Mouse (Mus musculus) liver, embryonic 14.5 days (tissue): ENCODE measurements around the gene Jph3. TPM values are rescaled to one million over a fixed set of nuclear protein-coding genes. Genes with fewer than 3 reads are reported as not detected.

Experiments
- ATAC-seq: fragments of 200-750 bp; cut with Nextera tagmentation; 2 replicates; pipeline ENCODE4 v1.8.0; 2017; ENCODE audit warnings: moderate number of reproducible peaks, mild to moderate bottlenecking, moderate library complexity; ENCODE audit not compliant: insufficient read depth
- DNase-seq, 3 experiments: peaks; one replicate each; pipeline ENCODE4 v3.0.0-alpha.2; 2012 to 2013; ENCODE audit warnings: low read depth in 3 of 3, low spot score in 3 of 3
- H3K27ac ChIP-seq: fragments of 300-500 bp; sonication (generic); 2 replicates; pipeline ENCODE4 v1.5.1; 2014; ENCODE audit warnings: moderate library complexity, mild to moderate bottlenecking, control low read depth, inconsistent platforms
- H3K27me3 ChIP-seq: fragments of 300-500 bp; sonication (generic); 2 replicates; pipeline ENCODE4 v1.6.1; 2014; ENCODE audit warnings: mild to moderate bottlenecking, low read length, moderate library complexity; ENCODE audit not compliant: control insufficient read depth, insufficient read depth
- H3K36me3 ChIP-seq: fragments of 300-500 bp; sonication (generic); replicated peaks from 2 replicates; pipeline ENCODE4 v1.6.1; 2014; ENCODE audit warnings: low read depth; ENCODE audit not compliant: control insufficient read depth, insufficient read depth
- H3K4me1 ChIP-seq, 2 experiments: fragments of 200-500 bp in 1 of 2; fragments of 300-500 bp in 1 of 2; sonication (generic) in 1 of 2; replicated peaks; 2 replicates each; pipeline ENCODE4 v1.6.1; 2012 to 2014; ENCODE audit warnings: antibody characterized with exemption in 1 of 2, inconsistent platforms in 1 of 2, low read length in 1 of 2; ENCODE audit not compliant: control insufficient read depth in 2 of 2, insufficient read depth in 2 of 2
- H3K4me2 ChIP-seq: fragments of 300-500 bp; sonication (generic); 2 replicates; pipeline ENCODE4 v1.6.1; 2014; ENCODE audit warnings: low read depth, mild to moderate bottlenecking, control low read depth, moderate library complexity
- H3K4me3 ChIP-seq, 2 experiments: fragments of 200-500 bp in 1 of 2; fragments of 300-500 bp in 1 of 2; sonication (generic) in 1 of 2; 2 replicates each; pipeline ENCODE4 v1.5.1; 2012 to 2014; ENCODE audit warnings: low read depth in 2 of 2, low read length in 2 of 2, mild to moderate bottlenecking in 2 of 2, control low read depth in 1 of 2, inconsistent platforms in 1 of 2, moderate library complexity in 1 of 2; ENCODE audit not compliant: insufficient read depth in 1 of 2
- H3K9ac ChIP-seq: fragments of 300-500 bp; sonication (generic); replicated peaks from 2 replicates; pipeline ENCODE4 v1.6.1; 2014; ENCODE audit warnings: mild to moderate bottlenecking, control low read depth, moderate library complexity
- H3K9me3 ChIP-seq: fragments of 300-500 bp; sonication (generic); 2 replicates; pipeline ENCODE4 v1.6.1; 2016; ENCODE audit warnings: low read length, mixed read lengths; ENCODE audit not compliant: control insufficient read depth
- CTCF ChIP-seq: IDR thresholded peaks from 2 replicates; pipeline ENCODE4 v1.5.1; 2016; ENCODE audit warnings: antibody characterized with exemption, low read depth, control low read depth
- EP300 ChIP-seq: IDR thresholded peaks from 2 replicates; pipeline ENCODE4 v1.6.1; 2016; ENCODE audit warnings: antibody characterized with exemption, low read depth
- WGBS: fragments of 180-500 bp; shearing (Covaris S2); extraction: QIAGEN DNeasy Blood & Tissue Kit; methylation state at CpG from one replicate; pipeline ENCODE4 v1.1.7; 2014; ENCODE audit not compliant: insufficient replicate concordance; 5-methylcytosine and 5-hydroxymethylcytosine counted together
- polyA plus RNA-seq, 2 experiments: library from polyadenylated mRNA; depleted of rRNA in 1 of 2; stranded (reverse) in 1 of 2; unstranded in 1 of 2; fragments of >200 nt; fragmentation: Nextera tagmentation in 1 of 2; extraction: Ambion mirVana in 1 of 2; gene quantifications; 2 replicates each; pipeline versions ENCODE4 v1.2.1 to v1.2.3; 2012 to 2014

Gene Jph3
- polyA plus RNA-seq, 2 experiments: not detected

GRCm38 (mm10) chr8:121821770-121822169 is 92.3 kb downstream of the Jph3 start:
- H3K27ac ChIP-seq: no peak overlapping the region
- ATAC-seq (no peak), DNase-seq (no peak)
- no peak overlapping the region for H3K4me3 ChIP-seq
- H3K4me2 ChIP-seq: no peak overlapping the region
- H3K27me3 ChIP-seq: no peaks in the 10 kb centered on the region
- H3K9ac ChIP-seq: no peak overlapping the region
- 81% methylated on average over 8 of the region's 9 CpGs for WGBS
- no peaks in the 10 kb centered on the region for H3K4me1 ChIP-seq
- H3K9me3 ChIP-seq: no peaks in the 10 kb centered on the region
- H3K36me3 ChIP-seq: no peaks in the 10 kb centered on the region
- TF ChIP-seq EP300 (no peak), CTCF (no peak)

GRCm38 (mm10) chr8:121827726-121828125 is 98.3 kb downstream of the Jph3 start:
- no peaks in the 10 kb centered on the region for H3K27me3 ChIP-seq
- H3K4me3 ChIP-seq: no peak overlapping the region
- no peak overlapping the region for H3K27ac ChIP-seq
- H3K9ac ChIP-seq: no peak overlapping the region
- H3K9me3 ChIP-seq: no peaks in the 10 kb centered on the region
- peaks cover 6 to 12% of the 10 kb centered on the region in 2 experiments; a peak in 3 of 4 replicates for H3K4me1 ChIP-seq
- no peak overlapping the region for H3K4me2 ChIP-seq
- ATAC-seq: no peak
- no peak for TF ChIP-seq EP300
- no peak for TF ChIP-seq CTCF
- no peaks in the 10 kb centered on the region for H3K36me3 ChIP-seq
- WGBS: 78% methylated on average over 5 of the region's 5 CpGs
- DNase-seq: no peak

DNA sequence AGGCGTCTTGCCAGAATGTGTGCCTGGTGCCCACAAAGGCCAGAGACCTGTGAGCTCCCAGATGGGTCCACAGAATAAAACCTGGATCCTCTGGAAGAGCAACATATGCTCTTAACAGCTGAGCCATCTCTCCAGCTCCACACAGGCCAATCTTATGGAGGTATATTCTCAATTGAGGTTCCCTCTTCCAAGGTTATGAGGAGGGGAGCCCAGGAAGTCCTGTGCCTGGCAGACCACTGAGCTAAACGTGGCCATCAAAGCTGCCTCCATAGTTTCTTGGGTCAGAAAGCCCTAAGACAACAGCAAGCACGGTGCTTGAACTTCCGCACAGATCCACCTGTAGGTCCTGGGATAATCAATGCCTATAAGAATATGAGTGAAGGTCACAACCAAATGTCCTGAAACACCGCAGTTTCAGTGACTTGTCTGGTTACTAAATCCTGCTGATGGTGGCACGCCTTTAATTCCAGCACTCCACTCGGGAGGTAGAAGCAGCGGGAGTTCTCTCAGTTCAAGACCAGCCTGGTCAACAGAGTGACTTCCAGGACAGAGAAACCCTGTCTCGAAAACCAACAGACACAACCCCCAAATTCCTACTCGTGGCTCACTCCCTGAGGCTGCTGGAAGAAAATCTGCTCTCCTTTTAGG is 99.1 kb downstream of the Jph3 start:
- Histone ChIP-seq H3K4me2 (peak overlapping the region; percentile 82), H3K9me3 (no peaks in the 10 kb centered on the region), H3K4me1 (peaks cover 6 to 12% of the 10 kb centered on the region in 2 experiments; a peak in 3 of 4 replicates), H3K4me3 (peak overlapping the region; percentile 80 to 85), H3K9ac (peak overlapping the region; percentile 81), H3K36me3 (no peaks in the 10 kb centered on the region), H3K27me3 (no peaks in the 10 kb centered on the region), H3K27ac (no peak overlapping the region)
- no peak for ATAC-seq
- 33% methylated on average over 10 of the region's 10 CpGs for WGBS
- no peak for TF ChIP-seq EP300
- TF ChIP-seq CTCF: no peak
- no peak for DNase-seq

DNA sequence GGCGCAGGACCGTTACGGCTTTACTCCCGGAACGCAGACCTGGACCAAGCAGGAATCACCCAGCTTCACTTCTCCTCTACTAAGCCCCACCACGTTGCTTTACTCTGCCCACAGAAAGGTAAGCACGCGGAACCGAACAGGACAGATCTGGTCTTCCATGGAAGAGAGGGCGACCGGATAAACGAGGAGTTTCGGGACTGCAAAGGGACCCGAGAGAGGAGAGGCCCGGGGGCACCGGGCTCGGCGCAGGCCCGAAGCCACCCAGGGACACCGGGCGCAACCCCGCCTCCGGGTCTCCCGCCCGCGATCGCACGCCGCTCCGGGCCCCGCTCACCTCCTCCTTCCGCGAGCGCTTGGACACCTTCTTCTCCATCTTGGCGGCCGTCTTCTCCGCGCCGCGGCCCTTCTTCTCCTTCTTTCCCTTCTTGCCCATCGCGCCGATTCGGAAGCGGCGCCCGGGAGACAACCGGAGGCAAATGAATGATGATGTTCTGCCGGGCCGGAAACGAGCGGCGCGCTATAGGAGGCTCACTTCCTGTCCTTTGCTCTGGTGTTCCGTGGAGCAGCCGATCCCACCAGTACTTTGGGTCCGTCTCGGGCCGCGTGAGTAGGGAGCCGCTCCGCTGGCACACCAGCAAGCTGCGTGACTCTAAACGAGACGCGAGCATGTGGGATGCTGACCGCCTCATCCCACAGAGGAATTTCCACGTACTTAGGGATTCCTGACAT is 99.8 kb downstream of the Jph3 start, which contains the start of gene Klhdc4:
TSS of gene Klhdc4 (minus strand) at position 522 of the 729 bp plus-strand sequence.
- ATAC-seq (peak; percentile 97), DNase-seq (peak; percentile 74 to 79 (median 77))
- under 1% methylated on average over 62 of the region's 68 CpGs for WGBS
- no peaks in the 10 kb centered on the region for H3K36me3 ChIP-seq
- H3K27me3 ChIP-seq: no peaks in the 10 kb centered on the region
- TF ChIP-seq EP300 (0 out of 2 replicates have a peak, but pooled peaks have one; percentile 16), CTCF (no peak)
- no peaks in the 10 kb centered on the region for H3K9me3 ChIP-seq
- peak within 1 kb of the TSS; percentile 81 for H3K9ac ChIP-seq
- no peak within 1 kb of the TSS for H3K27ac ChIP-seq
- peak within 1 kb of the TSS; percentile 82 for H3K4me2 ChIP-seq
- H3K4me3 ChIP-seq: peak within 1 kb of the TSS; percentile 80 to 85
- H3K4me1 ChIP-seq: peaks cover 6 to 12% of the 10 kb centered on the region in 2 experiments; a peak in 3 of 4 replicates

DNA sequence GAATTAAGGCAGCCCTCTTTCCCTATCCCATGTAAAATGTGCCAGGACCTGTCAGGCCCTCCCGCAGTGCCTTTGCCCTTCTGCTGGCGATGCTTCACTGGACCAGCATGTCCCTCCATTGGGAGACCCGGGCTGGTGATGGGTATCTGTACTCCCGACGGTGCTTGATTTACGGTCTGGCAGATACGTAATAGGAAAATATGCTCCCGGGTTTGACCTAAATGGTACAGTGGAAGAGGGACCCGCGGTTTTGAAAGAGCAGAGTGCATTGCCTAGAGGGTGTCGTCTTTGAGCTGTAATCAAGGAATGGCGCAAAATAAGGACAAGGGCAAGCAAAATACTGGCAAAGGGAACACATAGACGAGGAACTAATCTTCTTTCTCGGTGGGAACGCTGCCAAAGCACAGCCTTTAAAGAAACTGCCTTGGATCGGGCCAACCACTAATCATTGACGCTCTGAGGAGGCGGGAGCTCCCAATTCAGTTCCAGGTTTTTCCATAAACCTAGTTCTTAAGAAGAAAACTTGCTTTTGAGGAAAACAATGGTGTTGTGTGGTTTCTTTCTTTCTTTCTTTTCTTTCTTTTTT is 100.4 kb downstream of the Jph3 start:
- H3K9me3 ChIP-seq: no peaks in the 10 kb centered on the region
- 17% methylated on average over 18 of the region's 18 CpGs for WGBS
- peak overlapping the region; percentile 82 for H3K4me2 ChIP-seq
- no peak for DNase-seq
- H3K27ac ChIP-seq: no peak overlapping the region
- H3K4me1 ChIP-seq: peaks cover 6 to 12% of the 10 kb centered on the region in 2 experiments; a peak in 3 of 4 replicates
- H3K9ac ChIP-seq: peak overlapping the region; percentile 81
- TF ChIP-seq CTCF: no peak
- no peak for TF ChIP-seq EP300
- H3K27me3 ChIP-seq: no peaks in the 10 kb centered on the region
- ATAC-seq: peak; percentile 65
- H3K4me3 ChIP-seq: peak overlapping the region; percentile 80 to 85
- H3K36me3 ChIP-seq: no peaks in the 10 kb centered on the region
